Mouse (Mus musculus): ENCODE results near the gene 4930415O20Rik.
A peak's percentile ranks its signal among the peaks of the same experiment; 100 is the strongest.
"Not testable (repeated sequence)": the region's sequence is repeated elsewhere in the genome, so short reads cannot be mapped to it uniquely, and the experiment has no call there.

The 4930415O20Rik gene

GRCm38 (mm10) chr15:98568256-98569033 is 2.4 kb upstream of the 4930415O20Rik start:
- peak; percentile 41 for DNase-seq (ENCODE audit: inconsistent ontology term)

DNA sequence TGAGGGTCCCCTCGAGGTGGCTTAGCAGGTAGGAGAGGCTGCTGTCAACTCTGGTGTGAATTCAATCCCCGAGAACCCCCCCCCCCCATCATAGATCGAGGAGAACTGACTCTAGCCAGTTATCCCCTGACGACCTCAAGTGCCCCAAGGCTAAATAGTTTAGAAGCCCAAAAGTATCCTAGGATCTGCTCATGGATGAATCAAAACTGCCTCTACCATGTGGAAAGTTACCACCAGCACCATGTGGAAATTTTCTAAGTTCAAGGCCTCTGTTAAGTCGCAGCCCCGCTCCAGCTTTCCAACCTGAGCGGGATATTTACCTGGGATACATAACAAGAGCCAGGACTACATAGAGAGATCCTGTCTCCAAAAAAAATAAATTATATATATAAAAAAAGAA is 1.6 kb upstream of the 4930415O20Rik start:
- no peak for DNase-seq (ENCODE audit: inconsistent ontology term)

GRCm38 (mm10) chr15:98569795-98570365 is 924 bp upstream of the 4930415O20Rik start:
- DNase-seq (ENCODE audit: inconsistent ontology term) = no peak

- DNase-seq (ENCODE audit: inconsistent ontology term) = no peak
Measured at GRCm38 (mm10) chr15:98573293-98573692, 2.5 kb downstream of the 4930415O20Rik start.

GRCm38 (mm10) chr15:98579310-98579709 is 8.5 kb downstream of the 4930415O20Rik start:
- DNase-seq (ENCODE audit: inconsistent ontology term) = no peak

- DNase-seq (ENCODE audit: inconsistent ontology term) = peak; percentile 68
Measured at GRCm38 (mm10) chr15:98579795-98580464, 9.1 kb downstream of the 4930415O20Rik start.

- no peak for DNase-seq (ENCODE audit: inconsistent ontology term)
Measured at GRCm38 (mm10) chr15:98582410-98582809, 11.6 kb downstream of the 4930415O20Rik start.

GRCm38 (mm10) chr15:98582996-98583395 is 12.2 kb downstream of the 4930415O20Rik start:
- no peak for DNase-seq (ENCODE audit: inconsistent ontology term)

DNA sequence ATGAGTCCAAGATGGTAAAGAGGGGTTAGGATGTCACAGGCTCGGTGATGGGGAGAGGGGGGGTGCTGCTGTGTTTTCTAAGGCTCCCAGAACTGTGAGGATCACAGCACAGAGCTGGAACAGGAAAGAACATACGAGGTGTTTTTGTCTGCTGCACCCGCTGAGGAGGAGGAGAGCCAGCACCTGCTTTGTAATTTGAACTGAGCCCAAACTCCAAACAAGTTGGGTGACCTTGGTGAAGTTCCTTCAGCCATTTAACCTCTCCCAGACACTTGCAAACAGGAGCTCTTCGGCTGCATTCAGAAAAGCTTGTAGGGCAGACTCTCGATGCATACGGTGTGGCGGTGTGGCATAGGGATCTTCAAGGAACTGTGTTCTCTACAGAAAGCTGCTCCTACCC is 14.6 kb downstream of the 4930415O20Rik start:
- DNase-seq (ENCODE audit: inconsistent ontology term) = no peak

GRCm38 (mm10) chr15:98586141-98586540 is 15.3 kb downstream of the 4930415O20Rik start:
- not testable (repeated sequence) for DNase-seq (ENCODE audit: inconsistent ontology term)

DNA sequence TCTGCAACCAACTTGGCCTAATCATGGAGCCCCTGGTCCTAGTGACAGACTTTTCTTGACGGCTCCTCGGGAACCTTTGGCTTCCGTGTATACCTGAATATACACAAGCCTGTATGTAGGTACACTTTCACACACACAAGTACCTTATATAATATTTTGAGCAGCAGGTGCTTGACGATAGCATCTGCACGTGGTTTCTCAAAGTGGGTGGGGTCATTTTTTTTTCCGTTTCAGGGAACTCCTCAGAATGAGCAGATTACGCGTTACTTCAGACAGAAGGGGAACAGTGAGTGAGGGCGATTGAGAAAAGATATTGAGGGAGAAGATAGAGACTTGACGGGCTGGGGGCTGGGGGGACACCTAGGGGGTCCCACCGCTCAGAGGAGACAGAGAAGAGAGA is 16.9 kb downstream of the 4930415O20Rik start:
- DNase-seq (ENCODE audit: inconsistent ontology term) = no peak

DNA sequence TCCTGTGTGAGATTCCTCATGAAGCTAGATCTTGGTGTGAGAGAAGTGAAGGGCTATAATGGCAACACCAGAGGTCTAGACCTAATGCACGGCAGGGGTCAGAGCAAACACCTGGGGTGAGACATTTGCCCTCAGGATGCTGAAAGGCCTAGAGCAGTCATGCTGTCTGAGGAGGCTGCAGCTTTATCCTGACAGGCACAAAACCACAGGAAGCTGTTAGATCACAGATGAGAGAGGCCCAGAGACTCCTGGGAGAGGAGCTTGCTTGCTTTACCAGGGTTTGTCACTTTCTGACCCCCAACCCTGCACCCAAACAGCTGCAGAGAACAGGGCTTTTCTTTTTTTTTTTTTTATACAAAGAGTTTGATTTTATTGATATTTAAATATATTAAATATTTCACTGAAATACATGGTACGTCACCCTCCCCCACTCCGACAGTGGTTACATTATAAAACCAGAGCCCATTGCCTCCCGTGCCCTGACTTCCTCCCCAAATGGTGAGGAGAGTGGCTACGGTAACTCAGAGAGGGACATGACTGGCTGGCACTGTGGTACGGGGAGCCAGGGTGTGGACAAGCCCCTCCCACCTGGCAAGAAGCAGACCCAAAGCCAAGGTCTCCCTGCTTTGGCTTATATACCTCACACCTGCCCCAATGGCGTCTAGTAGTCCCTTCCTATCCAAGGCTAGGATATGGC is 19.0 kb downstream of the 4930415O20Rik start:
- no peak for DNase-seq (ENCODE audit: inconsistent ontology term)

DNA sequence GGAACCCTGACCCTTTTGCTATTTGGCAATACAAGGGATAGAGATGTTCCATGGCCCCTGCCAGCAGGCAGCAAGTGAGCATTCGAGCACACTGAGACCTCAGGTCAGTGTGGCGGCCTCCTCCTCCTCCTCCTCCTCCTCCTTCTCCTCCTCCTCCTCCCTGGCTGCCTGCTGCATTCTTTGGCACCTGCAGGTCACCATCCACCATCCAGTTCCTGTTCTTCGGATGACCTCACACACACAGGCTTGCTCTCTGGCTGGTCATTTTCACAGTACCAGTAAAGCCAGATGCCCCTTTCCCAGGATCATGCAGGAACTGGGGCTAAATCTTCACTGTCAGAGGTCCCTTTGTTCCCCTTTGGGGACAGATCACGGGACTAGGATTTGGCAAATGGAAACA is 20.6 kb downstream of the 4930415O20Rik start:
- peak; percentile 25 for DNase-seq (ENCODE audit: inconsistent ontology term)

- DNase-seq (ENCODE audit: inconsistent ontology term) = no peak
Measured at GRCm38 (mm10) chr15:98594193-98594592, 23.4 kb downstream of the 4930415O20Rik start.

DNA sequence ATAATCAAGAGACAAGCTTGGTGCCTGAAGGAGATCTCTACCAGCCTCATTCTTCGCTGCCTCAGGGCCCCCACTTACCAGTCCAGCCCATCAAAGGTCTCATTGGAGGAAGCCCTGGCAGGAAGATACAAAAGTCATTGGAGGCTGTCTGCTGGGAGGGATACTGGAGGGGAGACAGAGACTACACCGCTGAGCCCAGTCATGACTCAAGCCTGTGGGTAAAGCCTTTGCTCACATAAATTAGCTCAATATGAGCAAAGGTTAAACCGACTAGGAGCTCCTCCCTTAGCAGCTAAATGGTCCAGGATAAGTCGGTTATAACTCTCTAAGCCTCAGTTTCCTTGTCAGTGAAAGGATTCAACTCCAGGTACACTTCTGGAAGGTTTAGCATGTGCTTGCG is 24.2 kb downstream of the 4930415O20Rik start:
- no peak for DNase-seq (ENCODE audit: inconsistent ontology term)

GRCm38 (mm10) chr15:98596609-98597008 is 25.8 kb downstream of the 4930415O20Rik start:
- DNase-seq (ENCODE audit: inconsistent ontology term) = no peak

- no peak for DNase-seq (ENCODE audit: inconsistent ontology term)
Measured at GRCm38 (mm10) chr15:98600036-98600709, 29.4 kb downstream of the 4930415O20Rik start.

DNA sequence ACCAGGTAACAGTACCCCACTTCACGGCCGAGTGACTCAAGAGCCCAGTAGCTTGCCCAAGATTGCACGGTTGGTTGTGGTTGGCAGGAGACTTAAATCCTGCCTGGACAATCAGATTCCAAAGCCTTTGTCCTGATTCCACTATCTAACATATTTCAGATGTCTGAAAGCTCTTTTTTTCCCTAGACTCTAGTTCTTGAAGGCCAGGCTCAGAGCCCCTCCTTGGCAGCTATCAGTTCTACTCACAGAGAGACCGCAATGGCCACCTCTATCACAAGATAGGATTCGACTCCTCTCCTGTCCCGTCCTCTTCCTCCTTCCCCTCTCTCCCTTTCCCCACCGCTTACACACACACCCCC is 31.0 kb downstream of the 4930415O20Rik start:
- no peak for DNase-seq (ENCODE audit: inconsistent ontology term)

DNA sequence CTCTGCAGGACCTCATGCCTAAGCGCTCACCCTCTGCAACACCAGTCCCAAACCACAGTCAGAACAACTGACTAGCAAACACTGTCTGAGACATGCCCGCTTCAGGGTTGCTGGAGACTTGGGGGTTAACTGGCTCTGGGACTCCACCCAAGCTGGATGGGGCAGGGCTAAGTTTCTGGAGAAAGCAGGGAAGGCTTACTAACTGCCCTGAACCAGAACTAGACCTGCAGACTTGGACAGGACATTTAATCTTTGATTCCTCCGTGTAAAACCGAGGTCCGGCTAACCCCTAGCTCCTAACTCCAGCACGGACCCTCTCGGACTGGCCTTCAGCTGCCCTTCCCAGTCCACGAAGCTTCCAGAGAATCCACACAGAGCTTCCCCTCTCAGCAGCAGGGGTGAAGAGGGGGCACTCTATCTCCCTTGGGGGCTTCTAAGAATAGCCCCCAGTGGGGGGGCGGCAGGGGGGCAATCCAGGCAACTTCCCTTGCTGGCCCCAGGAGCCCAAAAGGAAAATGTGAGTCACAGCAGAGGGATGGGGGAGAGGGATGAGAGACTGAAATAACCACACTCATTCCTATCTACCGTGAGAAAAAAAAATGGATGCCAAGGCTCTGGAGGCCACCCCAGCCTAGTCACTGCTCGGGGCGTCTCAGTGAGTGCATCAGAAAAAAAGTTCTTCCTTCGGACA is 31.5 kb downstream of the 4930415O20Rik start:
- peak; percentile 80 for DNase-seq (ENCODE audit: inconsistent ontology term)

DNA sequence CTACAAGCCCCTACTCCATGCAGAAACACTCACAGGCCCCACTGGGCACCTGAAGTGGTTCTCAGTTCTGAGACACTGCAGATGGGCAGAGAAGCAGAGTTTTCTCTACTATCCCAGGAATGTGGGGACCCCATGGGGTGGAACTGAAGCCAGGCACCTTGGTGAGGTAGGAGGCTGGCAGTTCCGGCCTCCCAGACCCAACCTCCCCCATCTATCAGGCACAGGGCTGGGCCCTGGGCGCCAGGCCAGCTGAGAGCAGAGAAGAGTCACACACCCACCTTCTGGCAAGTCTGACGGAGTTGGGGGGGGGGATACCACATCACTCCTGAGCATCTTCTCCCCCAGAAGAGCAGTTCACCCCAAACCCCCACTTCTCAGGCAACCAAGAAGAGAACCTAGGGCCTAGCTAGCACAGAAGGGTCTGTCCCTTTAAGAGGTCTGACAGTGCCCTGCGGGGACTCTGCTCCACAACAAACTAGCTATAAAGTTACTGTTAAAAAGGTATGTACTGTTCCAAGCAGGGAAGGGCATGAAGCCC is 32.2 kb downstream of the 4930415O20Rik start:
- DNase-seq (ENCODE audit: inconsistent ontology term) = peak; percentile 56

DNA sequence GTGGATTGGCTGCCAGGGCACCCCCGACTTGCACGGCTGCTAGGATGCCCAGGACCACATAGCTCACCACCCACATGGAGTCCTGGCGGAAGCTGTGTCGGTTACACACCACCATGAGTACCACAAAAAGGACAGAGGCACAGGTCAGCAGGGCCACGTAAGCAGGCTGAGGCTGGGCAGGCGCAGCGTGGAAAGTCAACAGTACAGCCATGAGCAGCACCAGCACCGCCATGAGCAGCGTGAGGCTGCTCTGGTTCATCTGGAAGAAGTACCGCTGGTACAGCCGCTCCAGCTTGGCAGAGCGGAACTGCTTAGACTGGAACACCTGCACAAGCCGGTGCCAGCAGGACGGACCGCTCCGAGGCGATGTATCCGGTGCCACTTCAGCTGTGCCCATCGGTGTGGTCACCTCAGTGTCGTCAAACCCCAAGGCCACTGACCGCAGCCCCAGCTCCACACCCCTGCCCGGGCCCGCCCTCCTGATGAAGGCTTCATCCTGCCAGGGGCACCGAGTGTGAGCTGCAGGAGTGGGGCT is 33.3 kb downstream of the 4930415O20Rik start:
- DNase-seq (ENCODE audit: inconsistent ontology term) = no peak

Data from Muller cell, postnatal 12 days (primary cell).